Mouse (Mus musculus): ENCODE data around the gene Rgs11. TPM values are rescaled to one million over a fixed set of nuclear protein-coding genes. Genes with fewer than 3 reads are reported as not detected.
"Not testable (repeated sequence)": the region's sequence is repeated elsewhere in the genome, so short reads cannot be mapped to it uniquely, and the experiment has no call there.

Rgs11 gene
- 3.1 and 3.7 TPM in 2 replicates for polyA plus RNA-seq (2012; rRNA removed)

DNA sequence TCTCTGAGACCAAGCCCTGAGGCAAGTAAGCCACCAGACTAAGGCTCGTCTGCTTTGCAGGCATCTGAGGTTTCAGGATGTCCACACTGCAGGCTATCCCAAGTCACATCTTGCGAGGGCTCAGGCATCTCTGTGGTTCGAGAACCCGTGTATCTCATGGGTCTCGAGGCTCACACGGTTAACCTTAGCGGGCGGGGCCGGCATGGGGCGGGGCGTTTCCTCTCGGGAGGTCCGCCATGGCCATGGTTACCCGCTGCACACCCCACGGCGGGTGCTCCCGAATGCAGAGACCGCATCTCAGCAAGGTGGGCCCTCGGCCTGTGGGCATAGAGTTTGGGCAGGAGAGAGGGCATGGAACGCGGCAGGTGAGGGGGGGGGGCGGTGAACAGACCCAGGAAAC is at the start of gene Rgs11:
Gene Rgs11, plus strand, starts transcription at position 215 of the 400 bp plus-strand sequence.
- WGBS: 3% methylated on average over 22 of the region's 22 CpGs
- DNase-seq (ENCODE audit: low read depth, low spot score): no peak

- 89% methylated on average over 1 of the region's 1 CpGs for whole genome bisulfite sequencing
- DNase-seq (ENCODE audit: low read depth, low spot score): no peak
These were observed 40.0 kb upstream of the Rgs11 start for GRCm38 (mm10) chr17:26162736-26163135.

GRCm38 (mm10) chr17:26168039-26168438 is 34.7 kb upstream of the Rgs11 start:
- DNase-seq (ENCODE audit: low read depth, low spot score): peak; percentile 19

DNA sequence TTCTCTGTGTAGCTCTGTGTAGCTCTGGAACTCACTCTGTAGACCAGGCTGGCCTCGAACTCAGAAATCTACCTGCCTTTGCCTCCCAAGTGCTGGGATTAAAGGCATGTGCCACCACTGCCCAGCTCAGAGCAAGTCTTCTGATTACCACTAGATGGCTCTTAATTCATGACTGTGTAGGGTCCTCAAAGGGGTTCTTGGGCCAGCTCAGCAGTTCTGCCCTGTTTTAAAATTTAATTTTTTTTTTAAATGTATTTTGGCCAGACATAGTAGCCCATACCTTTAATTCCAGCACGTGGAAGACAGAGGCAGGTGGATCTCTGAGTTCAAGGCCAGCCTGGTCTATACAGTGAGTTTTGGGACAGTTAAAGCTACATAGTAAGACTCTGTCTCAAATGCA is 27.5 kb upstream of the Rgs11 start:
- 85% methylated on average over 2 of the region's 2 CpGs for WGBS
- not testable (repeated sequence) for DNase-seq (ENCODE audit: low read depth, low spot score)

More at GRCm38 (mm10) chr17:26168039-26168438, 34.7 kb upstream of the Rgs11 start:
- WGBS: 51% methylated on average over 2 of the region's 2 CpGs

GRCm38 (mm10) chr17:26178611-26179010 is 24.1 kb upstream of the Rgs11 start:
- no peak for DNase-seq (ENCODE audit: low read depth, low spot score)

DNA sequence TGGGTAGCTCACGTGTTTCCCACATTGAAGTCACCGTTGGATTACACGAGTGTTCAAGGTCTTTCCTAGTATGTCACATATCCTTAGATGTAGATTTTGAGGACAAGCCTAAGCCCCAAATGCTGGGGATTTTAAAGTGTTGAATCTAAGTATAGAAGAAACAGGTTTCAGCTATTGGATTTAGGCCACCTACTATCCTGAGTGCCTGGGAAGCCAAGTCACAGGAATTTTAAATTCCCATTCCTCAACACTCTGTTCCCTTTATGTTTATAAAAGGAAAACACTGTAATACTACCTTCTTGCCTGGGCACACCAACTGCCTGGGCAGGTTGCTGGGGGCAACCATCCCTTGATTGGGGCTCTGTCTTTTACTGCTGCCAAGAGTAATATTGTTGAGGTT is 21.6 kb upstream of the Rgs11 start:
- 91% methylated on average over 3 of the region's 3 CpGs for WGBS
- DNase-seq (ENCODE audit: low read depth, low spot score): no peak

DNA sequence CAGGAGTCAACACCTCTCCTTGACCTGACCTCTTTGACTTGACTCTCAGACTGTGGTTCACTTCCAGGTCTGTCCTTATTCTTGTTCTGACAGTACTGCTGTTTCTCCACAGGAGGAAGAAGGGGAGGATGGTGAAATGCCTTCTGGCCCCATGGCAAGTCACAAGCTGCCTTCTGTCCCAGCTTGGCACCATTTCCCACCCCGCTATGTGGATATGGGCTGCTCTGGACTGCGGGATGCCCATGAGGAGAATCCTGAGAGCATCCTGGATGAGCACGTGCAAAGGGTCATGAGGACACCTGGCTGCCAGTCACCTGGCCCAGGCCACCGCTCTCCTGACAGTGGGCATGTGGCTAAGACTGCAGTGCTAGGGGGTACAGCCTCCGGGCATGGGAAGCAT is 15.2 kb upstream of the Rgs11 start:
- DNase-seq (ENCODE audit: low read depth, low spot score): no peak
- 96% methylated on average over 5 of the region's 5 CpGs for WGBS

GRCm38 (mm10) chr17:26188091-26188805 is 14.5 kb upstream of the Rgs11 start:
- WGBS: 89% methylated on average over 11 of the region's 11 CpGs
- DNase-seq (ENCODE audit: low read depth, low spot score): no peak

- WGBS: 87% methylated on average over 7 of the region's 7 CpGs
- not testable (repeated sequence) for DNase-seq (ENCODE audit: low read depth, low spot score)
These were observed 11.3 kb upstream of the Rgs11 start for GRCm38 (mm10) chr17:26191486-26191885.

GRCm38 (mm10) chr17:26192481-26193190 is 10.1 kb upstream of the Rgs11 start:
- DNase-seq (ENCODE audit: low read depth, low spot score): no peak
- 96% methylated on average over 15 of the region's 15 CpGs for WGBS

GRCm38 (mm10) chr17:26198892-26199291 is 3.9 kb upstream of the Rgs11 start, which contains the start of gene Pdia2:
Pdia2 (minus strand) TSS chr17:26199087.
- DNase-seq (ENCODE audit: low read depth, low spot score): no peak
- 81% methylated on average over 4 of the region's 4 CpGs for WGBS

GRCm38 (mm10) chr17:26200831-26201705 is 1.7 kb upstream of the Rgs11 start:
- no peak for DNase-seq (ENCODE audit: low read depth, low spot score)
- under 1% methylated on average over 89 of the region's 92 CpGs for WGBS

- DNase-seq (ENCODE audit: low read depth, low spot score): no peak
These were observed 753 bp upstream of the Rgs11 start for GRCm38 (mm10) chr17:26201998-26202397.

DNA sequence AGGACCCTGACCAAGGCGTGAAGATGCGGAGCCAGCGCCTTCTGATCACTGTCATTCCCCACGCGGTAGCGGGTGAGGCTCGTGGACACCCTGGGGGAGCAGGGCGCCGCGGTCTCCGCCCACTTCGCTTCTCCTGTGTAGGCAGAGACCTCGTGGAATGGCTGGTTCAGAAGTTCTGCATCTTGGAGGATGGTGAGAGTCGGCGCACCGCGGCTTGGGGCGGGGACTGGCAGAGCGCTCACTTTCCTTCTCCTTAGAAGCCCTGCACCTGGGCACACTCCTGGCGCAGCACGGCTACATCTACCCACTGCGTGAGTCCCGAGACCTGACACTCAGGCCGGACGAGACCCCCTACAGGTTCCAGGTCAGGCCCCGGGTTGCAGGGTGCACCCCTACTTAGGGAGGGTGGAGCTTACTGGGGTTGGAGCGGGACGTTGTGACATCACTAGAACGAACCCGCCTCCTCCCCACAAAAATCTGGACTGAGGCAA is 615 bp downstream of the Rgs11 start:
- under 1% methylated on average over 30 of the region's 30 CpGs for WGBS
- no peak for DNase-seq (ENCODE audit: low read depth, low spot score)

- DNase-seq (ENCODE audit: low read depth, low spot score): no peak
- WGBS: 73% methylated on average over 11 of the region's 11 CpGs
These were observed 2.0 kb downstream of the Rgs11 start for GRCm38 (mm10) chr17:26204766-26205165.

DNA sequence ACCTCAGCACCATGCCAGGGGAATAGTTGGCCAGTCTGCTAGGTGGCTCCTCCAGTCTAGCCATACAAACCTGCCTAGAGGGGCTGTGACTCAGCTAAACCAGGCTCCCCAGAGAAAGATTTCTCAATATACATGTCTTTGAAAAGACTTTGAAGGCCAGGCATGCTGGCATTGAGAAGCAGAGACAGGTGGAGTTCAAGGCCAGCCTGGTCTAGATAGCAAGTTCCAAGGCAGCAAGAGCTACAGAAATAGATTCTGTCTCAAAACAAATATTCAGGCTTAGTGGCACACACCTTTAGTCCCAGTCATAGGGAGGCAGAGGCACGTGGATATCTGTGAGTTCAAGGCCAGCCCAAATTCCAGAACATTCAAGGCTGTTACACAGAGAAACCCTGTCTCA is 3.6 kb downstream of the Rgs11 start:
- WGBS: 16% methylated on average over 1 of the region's 1 CpGs
- no peak for DNase-seq (ENCODE audit: low read depth, low spot score)

- no peak for DNase-seq (ENCODE audit: low read depth, low spot score)
- 76% methylated on average over 12 of the region's 12 CpGs for WGBS
These were observed 4.9 kb downstream of the Rgs11 start, which contains the start of gene Arhgdig for GRCm38 (mm10) chr17:26207686-26208085. Arhgdig (minus strand) TSS chr17:26207786.

- 57% methylated on average over 7 of the region's 7 CpGs for WGBS
- DNase-seq (ENCODE audit: low read depth, low spot score): no peak
These were observed 9.5 kb downstream of the Rgs11 start for GRCm38 (mm10) chr17:26212241-26212640.

DNA sequence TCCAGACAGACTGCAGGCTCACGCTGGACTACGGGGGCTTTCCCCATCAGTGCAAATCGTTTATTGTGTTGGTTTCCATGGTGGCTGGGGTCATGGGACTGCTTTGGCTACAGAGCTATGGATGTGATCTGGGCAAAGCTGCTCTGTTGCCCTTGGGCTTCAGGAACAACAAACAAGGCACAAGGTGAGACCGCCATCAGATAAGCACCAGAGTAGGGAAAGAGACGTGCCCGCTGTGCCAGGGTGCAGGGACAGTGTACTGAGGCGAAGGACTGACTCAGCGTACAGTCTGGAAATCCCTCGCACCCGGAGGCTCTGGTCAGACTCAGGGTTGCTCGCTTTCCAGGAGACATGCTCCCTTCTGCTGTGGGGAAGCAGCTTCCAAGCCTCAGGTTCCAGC is 9.9 kb downstream of the Rgs11 start:
- no peak for DNase-seq (ENCODE audit: low read depth, low spot score)
- WGBS: 83% methylated on average over 11 of the region's 11 CpGs

- 21% methylated on average over 2 of the region's 2 CpGs for WGBS
- DNase-seq (ENCODE audit: low read depth, low spot score): no peak
These were observed 18.8 kb downstream of the Rgs11 start for GRCm38 (mm10) chr17:26221508-26221907.

Measured in large intestine, adult 2 months (tissue).